Mouse (Mus musculus) liver, adult 2 months (tissue): ENCODE data around the gene Dmkn.

Source experiments
- CTCF ChIP-seq: fragments of 200-500 bp; IDR thresholded peaks from 2 replicates; pipeline ENCODE4 v1.5.1; 2011; ENCODE audit warnings: low read depth, low read length, control low read depth
- POLR2A ChIP-seq: fragments of 200-500 bp; IDR thresholded peaks from 2 replicates; pipeline ENCODE4 v1.6.1; 2011; ENCODE audit warnings: low read length, control low read depth; ENCODE audit not compliant: insufficient read depth; ENCODE audit errors: extremely low read depth

GRCm38 (mm10) chr7:30763456-30763855 lies at the start of gene Dmkn:
- TF ChIP-seq CTCF, result no peak
- TF ChIP-seq POLR2A, result no peak
